Mouse (Mus musculus) kidney, embryonic 16.5 days (tissue): ENCODE data around the gene Gstm6. TPM values are rescaled to one million over a fixed set of nuclear protein-coding genes. Genes with fewer than 3 reads are reported as not detected.
"Not testable (repeated sequence)": the region's sequence is repeated elsewhere in the genome, so short reads cannot be mapped to it uniquely, and the experiment has no call there.

Experiments
- ATAC-seq: fragments of 200-750 bp; cut with Nextera tagmentation; 2 replicates; pipeline ENCODE4 v1.8.0; 2017; ENCODE audit warnings: moderate TSS enrichment; ENCODE audit not compliant: low FRiP score, low TSS enrichment
- H3K27ac ChIP-seq: fragments of 300-500 bp; sonication (generic); 2 replicates; pipeline ENCODE4 v1.5.1; 2014; ENCODE audit warnings: low read length
- H3K27me3 ChIP-seq: fragments of 300-500 bp; sonication (generic); 2 replicates; pipeline ENCODE4 v1.6.1; 2014; ENCODE audit warnings: low read length, control low read depth, mixed read lengths; ENCODE audit not compliant: insufficient read depth
- H3K36me3 ChIP-seq: fragments of 300-500 bp; sonication (generic); 2 replicates; pipeline ENCODE4 v1.6.1; 2014; ENCODE audit warnings: low read length, control low read depth, mixed read lengths; ENCODE audit not compliant: insufficient read depth
- H3K4me1 ChIP-seq: fragments of 300-500 bp; sonication (generic); 2 replicates; pipeline ENCODE4 v1.6.1; 2014; ENCODE audit warnings: low read length, control low read depth, mixed read lengths; ENCODE audit not compliant: insufficient read depth
- H3K4me2 ChIP-seq: fragments of 300-500 bp; sonication (generic); replicated peaks from 2 replicates; pipeline ENCODE4 v1.6.1; 2014; ENCODE audit warnings: low read depth, low read length
- H3K4me3 ChIP-seq: fragments of 300-500 bp; sonication (generic); 2 replicates; pipeline ENCODE4 v1.5.1; 2014; ENCODE audit warnings: mild to moderate bottlenecking, low read length
- H3K9ac ChIP-seq: fragments of 300-500 bp; sonication (generic); replicated peaks from 2 replicates; pipeline ENCODE4 v1.6.1; 2014; ENCODE audit warnings: low read length
- H3K9me3 ChIP-seq: fragments of 300-500 bp; sonication (generic); 2 replicates; pipeline ENCODE4 v1.6.1; 2016; ENCODE audit warnings: low read length, control low read depth
- WGBS: fragments of 180-500 bp; shearing (Covaris S2); extraction: QIAGEN DNeasy Blood & Tissue Kit; methylation state at CpG from one replicate; pipeline ENCODE4 v1.1.7; 2014; 5-methylcytosine and 5-hydroxymethylcytosine counted together
- polyA plus RNA-seq: library from polyadenylated mRNA; unstranded; fragments of >200 nt; fragmentation: Nextera tagmentation; extraction: Ambion mirVana; gene quantifications from 2 replicates; pipeline ENCODE4 v1.2.1, GENCODE M21; 2015

Gstm6 gene
- polyA plus RNA-seq, 1 experiment from 2014 or later: 9.6 TPM

GRCm38 (mm10) chr3:107971101-107971500 is 27.6 kb upstream of the Gstm6 start:
- 59% methylated on average over 3 of the region's 3 CpGs for WGBS
- not testable (repeated sequence) for H3K36me3 ChIP-seq, H3K4me1 ChIP-seq, H3K4me2 ChIP-seq, ATAC-seq, H3K9me3 ChIP-seq, H3K27ac ChIP-seq, H3K27me3 ChIP-seq, H3K9ac ChIP-seq, H3K4me3 ChIP-seq

GRCm38 (mm10) chr3:107968724-107969395 is 25.3 kb upstream of the Gstm6 start, which contains the start of gene Gstm3:
Gene Gstm3 (minus strand): TSS chr3:107969283.
- no peak within 1 kb of the TSS for H3K4me2 ChIP-seq
- no peak for ATAC-seq
- no peaks in the 10 kb centered on the region for H3K36me3 ChIP-seq
- no peak within 1 kb of the TSS for H3K27ac ChIP-seq
- H3K9me3 ChIP-seq: no peaks in the 10 kb centered on the region
- 57% methylated on average over 13 of the region's 13 CpGs for WGBS
- no peak within 1 kb of the TSS for H3K9ac ChIP-seq
- H3K27me3 ChIP-seq: no peaks in the 10 kb centered on the region
- H3K4me3 ChIP-seq: no peak within 1 kb of the TSS
- H3K4me1 ChIP-seq: no peaks in the 10 kb centered on the region

GRCm38 (mm10) chr3:107966631-107967030 is 23.1 kb upstream of the Gstm6 start:
- no peak overlapping the region for H3K27ac ChIP-seq
- ATAC-seq: no peak
- no peaks in the 10 kb centered on the region for H3K36me3 ChIP-seq
- no peak overlapping the region for H3K9ac ChIP-seq
- no peaks in the 10 kb centered on the region for H3K27me3 ChIP-seq
- H3K4me3 ChIP-seq: no peak overlapping the region
- 94% methylated on average over 5 of the region's 5 CpGs for WGBS
- H3K4me1 ChIP-seq: no peaks in the 10 kb centered on the region
- no peaks in the 10 kb centered on the region for H3K9me3 ChIP-seq
- H3K4me2 ChIP-seq: no peak overlapping the region

GRCm38 (mm10) chr3:107965592-107965991 is 22.0 kb upstream of the Gstm6 start:
- 71% methylated on average over 1 of the region's 1 CpGs for WGBS
- no peak overlapping the region for H3K27ac ChIP-seq

GRCm38 (mm10) chr3:107964656-107965308 is 21.2 kb upstream of the Gstm6 start:
- no peak for ATAC-seq
- Histone ChIP-seq H3K36me3 (no peaks in the 10 kb centered on the region), H3K4me1 (no peaks in the 10 kb centered on the region), H3K4me3 (no peak overlapping the region), H3K9me3 (no peaks in the 10 kb centered on the region), H3K9ac (no peak overlapping the region), H3K4me2 (no peak overlapping the region), H3K27me3 (no peaks in the 10 kb centered on the region), H3K27ac (no peak overlapping the region)
- WGBS: 72% methylated on average over 5 of the region's 5 CpGs

More at GRCm38 (mm10) chr3:107965592-107965991, 22.0 kb upstream of the Gstm6 start:
- Histone ChIP-seq H3K4me2 (no peak overlapping the region), H3K27me3 (no peaks in the 10 kb centered on the region), H3K4me1 (no peaks in the 10 kb centered on the region), H3K9me3 (no peaks in the 10 kb centered on the region), H3K4me3 (no peak overlapping the region), H3K36me3 (no peaks in the 10 kb centered on the region), H3K9ac (no peak overlapping the region)
- ATAC-seq: no peak

GRCm38 (mm10) chr3:107964026-107964425 is 20.5 kb upstream of the Gstm6 start:
- H3K4me3 ChIP-seq: no peak overlapping the region
- H3K9me3 ChIP-seq: no peaks in the 10 kb centered on the region
- H3K36me3 ChIP-seq: no peaks in the 10 kb centered on the region
- no peaks in the 10 kb centered on the region for H3K27me3 ChIP-seq
- no peak overlapping the region for H3K9ac ChIP-seq
- ATAC-seq: no peak
- WGBS: 87% methylated on average over 4 of the region's 4 CpGs
- no peaks in the 10 kb centered on the region for H3K4me1 ChIP-seq
- H3K4me2 ChIP-seq: no peak overlapping the region
- no peak overlapping the region for H3K27ac ChIP-seq

GRCm38 (mm10) chr3:107955260-107955659 is 11.7 kb upstream of the Gstm6 start:
- H3K36me3 ChIP-seq, H3K27me3 ChIP-seq, ATAC-seq, H3K9ac ChIP-seq, H3K27ac ChIP-seq, H3K4me3 ChIP-seq, H3K4me1 ChIP-seq, H3K4me2 ChIP-seq, H3K9me3 ChIP-seq: not testable (repeated sequence)
- WGBS: 85% methylated on average over 7 of the region's 9 CpGs

GRCm38 (mm10) chr3:107953906-107954305 is 10.4 kb upstream of the Gstm6 start:
- Histone ChIP-seq H3K27me3 (no peaks in the 10 kb centered on the region), H3K4me3 (no peak overlapping the region), H3K4me1 (no peaks in the 10 kb centered on the region; the same call in 1 of the 2 replicates), H3K36me3 (no peaks in the 10 kb centered on the region), H3K27ac (no peak overlapping the region), H3K9me3 (no peaks in the 10 kb centered on the region), H3K9ac (no peak overlapping the region), H3K4me2 (no peak overlapping the region)
- WGBS: 76% methylated on average over 5 of the region's 5 CpGs
- 0 out of 2 replicates have a peak, but pooled peaks have one; percentile 39 for ATAC-seq

GRCm38 (mm10) chr3:107953328-107953755 is 9.8 kb upstream of the Gstm6 start:
- Histone ChIP-seq H3K9ac (no peak overlapping the region), H3K4me3 (no peak overlapping the region), H3K27ac (no peak overlapping the region), H3K4me1 (no peaks in the 10 kb centered on the region; the same call in 1 of the 2 replicates), H3K27me3 (no peaks in the 10 kb centered on the region), H3K4me2 (no peak overlapping the region), H3K36me3 (no peaks in the 10 kb centered on the region), H3K9me3 (no peaks in the 10 kb centered on the region)
- ATAC-seq: peak; percentile 61
- WGBS: 23% methylated on average over 6 of the region's 6 CpGs

GRCm38 (mm10) chr3:107950531-107950930 is 7.0 kb upstream of the Gstm6 start:
- 89% methylated on average over 11 of the region's 11 CpGs for WGBS
- H3K36me3 ChIP-seq: no peaks in the 10 kb centered on the region
- no peak overlapping the region for H3K4me3 ChIP-seq
- ATAC-seq: no peak
- H3K27me3 ChIP-seq: no peaks in the 10 kb centered on the region
- H3K9ac ChIP-seq: no peak overlapping the region
- no peak overlapping the region for H3K27ac ChIP-seq
- no peaks in the 10 kb centered on the region for H3K9me3 ChIP-seq
- H3K4me2 ChIP-seq: no peak overlapping the region
- H3K4me1 ChIP-seq: no peaks in the 10 kb centered on the region; the same call in 1 of the 2 replicates
